Mouse (Mus musculus): ENCODE results near the gene Slc6a4. TPM values are rescaled to one million over a fixed set of nuclear protein-coding genes. Genes with fewer than 3 reads are reported as not detected.

Slc6a4 gene
- total RNA-seq (2023): under 1 TPM in 1 of 2 experiments, not detected in 1; 0.20 TPM

GRCm38 (mm10) chr11:76997916-76998704 lies at the start of gene Slc6a4:
Gene Slc6a4 (plus strand): TSS chr11:76998603.

GRCm38 (mm10) chr11:77078273-77079134 lies 80.1 kb downstream of the Slc6a4 start, which contains the start of gene Nsrp1:
Gene Nsrp1 (minus strand): TSS chr11:77078435.

Other genes starting within 250 kb of the Slc6a4 start
- 10 to 100 TPM; 29.4 to 30.3 TPM for gene Gosr1, start 235.0 kb upstream of the Slc6a4 start, total RNA-seq (2023)
- 10 to 100 TPM; 67.9 to 77.5 TPM for gene Cpd, start 151.6 kb upstream of the Slc6a4 start, total RNA-seq (2023)
- gene Tmigd1, start 96.4 kb upstream of the Slc6a4 start, total RNA-seq (2023): not detected
- 10 to 100 TPM; 29.7 to 34.5 TPM for gene Blmh, start 73.8 kb upstream of the Slc6a4 start, total RNA-seq (2023)
- 10 to 100 TPM; 16.4 to 17.3 TPM for gene Nsrp1, start 79.8 kb downstream of the Slc6a4 start, total RNA-seq (2023)
- gene Efcab5, start 190.4 kb downstream of the Slc6a4 start, total RNA-seq (2023): 1 to 10 TPM; 2.2 to 3.6 TPM
- 100 to 1,000 TPM; 146 to 172 TPM for gene Ssh2, start 217.7 kb downstream of the Slc6a4 start, total RNA-seq (2023)

Measured in neutrophil, adult 83 days (primary cell).